ENCODE assay signal across 11 mouse cellular contexts in the genomic region with DNA sequence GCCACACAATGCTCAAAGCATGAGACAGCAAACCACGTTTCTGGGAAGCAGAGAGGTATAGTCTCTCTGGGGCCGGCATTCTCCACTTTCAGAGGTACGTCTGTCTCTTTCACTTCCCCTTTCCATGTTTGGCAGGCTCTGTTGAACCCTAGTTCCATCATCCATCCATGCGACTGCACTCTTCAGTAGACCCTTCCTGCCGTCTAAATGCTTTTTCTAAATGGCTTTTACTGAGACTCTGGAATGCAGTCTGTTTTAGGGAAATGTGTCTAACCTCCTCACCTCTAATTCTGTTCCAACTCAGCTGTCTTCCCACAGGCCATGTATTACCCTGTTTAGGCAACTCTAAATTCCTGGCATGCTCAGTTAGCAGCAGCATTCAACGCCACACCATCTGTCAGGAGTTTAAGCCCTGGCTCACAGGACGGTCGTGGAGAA.
DNase-seq lines count a peak whose midpoint lies in the region; ATAC-seq lines count a peak whose summit lies in the region.
"Had no signal": no experiment of that assay in that cellular context is flagged by ENCODE, and none has a peak within 500 bp of the region (broad histone marks: within the 10 kb centered on the region; RNA-seq: fewer than 3 reads in every experiment).

No protein-coding gene starts in this region.

- peak overlapping the region; percentile 16; the same call in 1 of the 2 replicates for H3K4me2 ChIP-seq in heart, embryonic 14.5 days (ENCODE audit: low read length)
- H3K4me2 ChIP-seq in neural tube, embryonic 11.5 days (ENCODE audit: low read depth): no peak overlapping the region
- H3K4me2 ChIP-seq in intestine, embryonic 16.5 days (ENCODE audit: low read depth, low read length): no peak overlapping the region
- H3K4me2 ChIP-seq: embryonic facial prominence, embryonic 13.5 days; heart, embryonic 11.5 days had no signal

- 0 out of 4 replicates have a peak, but pooled peaks cover 0 to 4% of the 10 kb centered on the region in 2 experiments for H3K4me1 ChIP-seq in heart, embryonic 14.5 days (ENCODE audit: control insufficient read depth in 2 of 2, insufficient read depth in 2 of 2, low read length in 2 of 2)
- 0 out of 2 replicates have a peak, but pooled peaks cover 5% of the 10 kb centered on the region for H3K4me1 ChIP-seq in neural tube, embryonic 11.5 days (ENCODE audit: control insufficient read depth, insufficient read depth, low read length)
- no peaks in the 10 kb centered on the region for H3K4me1 ChIP-seq in intestine, embryonic 16.5 days (ENCODE audit: control insufficient read depth, insufficient read depth, low read length)

- no peak overlapping the region for H3K9ac ChIP-seq in heart, embryonic 14.5 days (ENCODE audit: low read length)
- no peak overlapping the region for H3K9ac ChIP-seq in neural tube, embryonic 11.5 days (ENCODE audit: low read length)
- no peak overlapping the region for H3K9ac ChIP-seq in intestine, embryonic 16.5 days (ENCODE audit: low read depth, low read length)
- H3K9ac ChIP-seq: embryonic facial prominence, embryonic 13.5 days had no signal

- H3K9me3 ChIP-seq in heart, embryonic 14.5 days (ENCODE audit: control insufficient read depth, low read length): no peaks in the 10 kb centered on the region
- H3K9me3 ChIP-seq in neural tube, embryonic 11.5 days (ENCODE audit: control insufficient read depth, low read length): no peaks in the 10 kb centered on the region
- no peaks in the 10 kb centered on the region for H3K9me3 ChIP-seq in intestine, embryonic 16.5 days (ENCODE audit: control insufficient read depth, low read length)
- H3K9me3 ChIP-seq: embryonic facial prominence, embryonic 13.5 days had no signal

- H3K27ac ChIP-seq in heart, embryonic 14.5 days (replicated peaks in 1 of 2; ENCODE audit: control insufficient read depth in 1 of 2, insufficient read depth in 1 of 2, low read depth in 2 of 2, low read length in 2 of 2): no peak overlapping the region
- no peak overlapping the region for H3K27ac ChIP-seq in neural tube, embryonic 11.5 days (ENCODE audit: low read depth, low read length)
- H3K27ac ChIP-seq in intestine, embryonic 16.5 days (ENCODE audit: low read length): no peak overlapping the region
- H3K27ac ChIP-seq: embryonic facial prominence, embryonic 13.5 days; macrophage had no signal

- ATAC-seq in heart, embryonic 14.5 days (ENCODE audit: insufficient number of reproducible peaks, insufficient read depth, low FRiP score, low read depth): no peak
- no peak for ATAC-seq in neural tube, embryonic 11.5 days (ENCODE audit: insufficient read depth, low FRiP score, low TSS enrichment)
- 0 out of 2 replicates have a peak, but pooled peaks have one; percentile 44 for ATAC-seq in intestine, embryonic 16.5 days

- no peaks in the 10 kb centered on the region for H3K36me3 ChIP-seq in heart, embryonic 14.5 days (ENCODE audit: control insufficient read depth, insufficient read depth, low read length)
- no peaks in the 10 kb centered on the region for H3K36me3 ChIP-seq in neural tube, embryonic 11.5 days (ENCODE audit: control insufficient read depth, insufficient read depth, low read length)
- H3K36me3 ChIP-seq in intestine, embryonic 16.5 days (ENCODE audit: control insufficient read depth, insufficient read depth, low read length): no peaks in the 10 kb centered on the region
- H3K36me3 ChIP-seq: embryonic facial prominence, embryonic 13.5 days had no signal

- H3K4me3 ChIP-seq in heart, embryonic 14.5 days (ENCODE audit: control insufficient read depth in 1 of 2, insufficient read depth in 1 of 2, low read depth in 1 of 2, low read length in 2 of 2): no peak overlapping the region
- H3K4me3 ChIP-seq in neural tube, embryonic 11.5 days (ENCODE audit: low read depth, low read length): no peak overlapping the region
- no peak overlapping the region for H3K4me3 ChIP-seq in intestine, embryonic 16.5 days (ENCODE audit: low read length)
- H3K4me3 ChIP-seq: embryonic facial prominence, embryonic 13.5 days had no signal

- no peak for DNase-seq in heart, adult 18-20 months
- peak; percentile 13 for DNase-seq in neural tube, embryonic 11.5 days (ENCODE audit: low spot score)
- DNase-seq in neural tube, embryonic 10.5 days (ENCODE audit: extremely low spot score, low spot score): no peak
- peak; percentile 13 for DNase-seq in yolk sac, embryonic 10.5 days (ENCODE audit: low spot score)
- no peak for DNase-seq in adrenal gland, postnatal 10 days
- DNase-seq in c-Kit-positive CD71-positive TER-119-positive erythroid progenitor cells, embryonic 14.5 days (ENCODE audit: low spot score): no peak

- 33% methylated on average over 8 of the region's 8 CpGs for WGBS in heart, embryonic 14.5 days
- 51% methylated on average over 8 of the region's 8 CpGs for WGBS in neural tube, embryonic 11.5 days
- WGBS in intestine, embryonic 16.5 days: 38% methylated on average over 8 of the region's 8 CpGs

- H3K27me3 ChIP-seq in heart, embryonic 14.5 days (ENCODE audit: control insufficient read depth, insufficient read depth, low read length): no peaks in the 10 kb centered on the region
- no peaks in the 10 kb centered on the region for H3K27me3 ChIP-seq in neural tube, embryonic 11.5 days (ENCODE audit: control insufficient read depth, insufficient read depth, low read length)
- H3K27me3 ChIP-seq in intestine, embryonic 16.5 days (replicated peaks; ENCODE audit: control insufficient read depth, insufficient read depth, low read length): no peaks in the 10 kb centered on the region
- H3K27me3 ChIP-seq: embryonic facial prominence, embryonic 13.5 days had no signal

Comparison
In these comparisons a context has a peak if more than half of its experiments do, and no peak if none do; other contexts are left out.
1. DNase-seq: peak in neural tube, embryonic 11.5 days (single experiment) and yolk sac, embryonic 10.5 days (single experiment); none in heart, adult 18-20 months (0 of 2), neural tube, embryonic 10.5 days (single experiment), adrenal gland, postnatal 10 days (single experiment) and c-Kit-positive CD71-positive TER-119-positive erythroid progenitor cells, embryonic 14.5 days (single experiment).